Mouse (Mus musculus) embryo, embryonic 11 days (tissue): ENCODE measurements around the gene Ralgps1.

Experiments
- DNase-seq: peaks from one replicate; pipeline ENCODE4 v3.0.0-alpha.2; 2015

Gene Ralgps1

GRCm38 (mm10) chr2:33207069-33207468 lies 164.2 kb downstream of the Ralgps1 start:
- DNase-seq: peak; percentile 30

- DNase-seq: no peak
Observed at GRCm38 (mm10) chr2:33205939-33206525, 165.3 kb downstream of the Ralgps1 start.

GRCm38 (mm10) chr2:33204980-33205379 lies 166.3 kb downstream of the Ralgps1 start:
- DNase-seq: no peak

- no peak for DNase-seq
Observed at GRCm38 (mm10) chr2:33203284-33203683, 168.0 kb downstream of the Ralgps1 start.

GRCm38 (mm10) chr2:33200368-33201068 lies 170.8 kb downstream of the Ralgps1 start:
- no peak for DNase-seq

GRCm38 (mm10) chr2:33189976-33190375 lies 181.3 kb downstream of the Ralgps1 start:
- DNase-seq: no peak

- DNase-seq: no peak
Observed at GRCm38 (mm10) chr2:33188925-33189670, 182.2 kb downstream of the Ralgps1 start.

GRCm38 (mm10) chr2:33187874-33188273 lies 183.4 kb downstream of the Ralgps1 start:
- no peak for DNase-seq

GRCm38 (mm10) chr2:33186505-33186904 lies 184.8 kb downstream of the Ralgps1 start:
- no peak for DNase-seq

- peak; percentile 55 for DNase-seq
Observed at GRCm38 (mm10) chr2:33185258-33185657, 186.0 kb downstream of the Ralgps1 start.

- DNase-seq: no peak
Observed at GRCm38 (mm10) chr2:33184641-33185040, 186.6 kb downstream of the Ralgps1 start.

- no peak for DNase-seq
Observed at GRCm38 (mm10) chr2:33183321-33183720, 188.0 kb downstream of the Ralgps1 start.

- peak; percentile 59 for DNase-seq
Observed at GRCm38 (mm10) chr2:33179930-33180630, 191.2 kb downstream of the Ralgps1 start.

GRCm38 (mm10) chr2:33179171-33179929 lies 191.9 kb downstream of the Ralgps1 start:
- DNase-seq: no peak

- no peak for DNase-seq
Observed at GRCm38 (mm10) chr2:33178243-33178932, 192.9 kb downstream of the Ralgps1 start.

GRCm38 (mm10) chr2:33177443-33178242 lies 193.6 kb downstream of the Ralgps1 start:
- DNase-seq: no peak

GRCm38 (mm10) chr2:33176921-33177320 lies 194.4 kb downstream of the Ralgps1 start:
- no peak for DNase-seq

- no peak for DNase-seq
Observed at GRCm38 (mm10) chr2:33176516-33176915, 194.8 kb downstream of the Ralgps1 start.

- DNase-seq: no peak
Observed at GRCm38 (mm10) chr2:33173686-33174085, 197.6 kb downstream of the Ralgps1 start.

GRCm38 (mm10) chr2:33173126-33173525 lies 198.2 kb downstream of the Ralgps1 start:
- no peak for DNase-seq
